ENCODE assay signal across 8 mouse cellular contexts in the genomic region with DNA sequence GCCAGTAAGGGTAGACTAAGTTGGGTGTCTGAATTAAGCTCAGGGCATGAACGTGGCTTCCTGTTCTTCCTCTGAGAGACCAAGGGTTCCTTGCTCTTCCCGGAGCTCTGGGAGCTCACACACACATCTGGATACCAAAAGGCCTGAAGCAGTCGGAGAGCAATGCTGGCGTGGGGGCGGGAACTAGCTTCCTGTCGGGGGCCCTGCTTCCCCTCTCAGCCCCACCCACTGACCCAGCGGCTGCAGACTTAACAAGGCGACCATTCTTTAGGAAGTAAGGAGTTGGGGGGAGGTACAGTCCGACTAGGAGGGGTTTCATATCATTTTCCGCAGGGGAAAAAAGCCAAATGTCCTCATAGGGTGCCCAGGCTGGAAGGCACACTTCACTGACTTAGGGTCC.
DNase-seq lines count a peak whose midpoint lies in the region; ATAC-seq lines count a peak whose summit lies in the region.

No protein-coding gene starts in this region.

- ATAC-seq in midbrain, embryonic 14.5 days (ENCODE audit: low FRiP score, low TSS enrichment) = no peak
- ATAC-seq in midbrain, embryonic 11.5 days (ENCODE audit: low FRiP score) = no peak
- peak; percentile 85 to 89 for ATAC-seq in hematopoietic stem cell, adult 5-6 weeks (replicated peaks in 1 of 2; ENCODE audit: insufficient read depth in 1 of 2, low FRiP score in 2 of 2, low TSS enrichment in 1 of 2, low read depth in 1 of 2, poor library complexity in 2 of 2, severe bottlenecking in 2 of 2)
- peak; percentile 88 for ATAC-seq in limb, embryonic 13.5 days (ENCODE audit: low FRiP score, low read depth)
- ATAC-seq in neural tube, embryonic 11.5 days (ENCODE audit: insufficient read depth, low FRiP score, low TSS enrichment) = no peak
- no peak for ATAC-seq in midbrain, embryonic 13.5 days

- no peak overlapping the region for H3K4me3 ChIP-seq in midbrain, embryonic 14.5 days (replicated peaks; ENCODE audit: low read depth, low read length)
- H3K4me3 ChIP-seq in midbrain, embryonic 11.5 days (ENCODE audit: low read depth, low read length) = no peak overlapping the region
- H3K4me3 ChIP-seq in embryonic facial prominence, embryonic 10.5 days = peak overlapping the region; percentile 19
- peak overlapping the region; percentile 2; the same call in 1 of the 2 replicates for H3K4me3 ChIP-seq in limb, embryonic 13.5 days
- H3K4me3 ChIP-seq in neural tube, embryonic 11.5 days (ENCODE audit: low read depth, low read length) = no peak overlapping the region
- no peak overlapping the region for H3K4me3 ChIP-seq in midbrain, embryonic 13.5 days (replicated peaks)

- WGBS in midbrain, embryonic 14.5 days = 79% methylated on average over 10 of the region's 10 CpGs
- 68% methylated on average over 10 of the region's 10 CpGs for WGBS in midbrain, embryonic 11.5 days
- 20% methylated on average over 10 of the region's 10 CpGs for WGBS in embryonic facial prominence, embryonic 10.5 days
- WGBS in limb, embryonic 13.5 days = 4% methylated on average over 10 of the region's 10 CpGs
- WGBS in neural tube, embryonic 11.5 days = 43% methylated on average over 10 of the region's 10 CpGs
- 76% methylated on average over 10 of the region's 10 CpGs for WGBS in midbrain, embryonic 13.5 days

- H3K9ac ChIP-seq in midbrain, embryonic 14.5 days (replicated peaks; ENCODE audit: low read length) = no peak overlapping the region
- no peak overlapping the region for H3K9ac ChIP-seq in midbrain, embryonic 11.5 days (ENCODE audit: low read length)
- no peak overlapping the region for H3K9ac ChIP-seq in limb, embryonic 13.5 days
- H3K9ac ChIP-seq in neural tube, embryonic 11.5 days (ENCODE audit: low read length) = no peak overlapping the region
- no peak overlapping the region for H3K9ac ChIP-seq in midbrain, embryonic 13.5 days (replicated peaks)

- no peak overlapping the region for H3K27ac ChIP-seq in midbrain, embryonic 14.5 days (replicated peaks; ENCODE audit: low read depth, low read length)
- H3K27ac ChIP-seq in midbrain, embryonic 11.5 days (ENCODE audit: low read depth, low read length) = no peak overlapping the region
- peak overlapping the region; percentile 81 for H3K27ac ChIP-seq in embryonic facial prominence, embryonic 10.5 days (replicated peaks)
- peak overlapping the region; percentile 89 for H3K27ac ChIP-seq in limb, embryonic 13.5 days
- H3K27ac ChIP-seq in neural tube, embryonic 11.5 days (ENCODE audit: low read depth, low read length) = 0 out of 2 replicates have a peak overlapping the region, but pooled peaks have one; percentile 20
- H3K27ac ChIP-seq in midbrain, embryonic 13.5 days = no peak overlapping the region

- DNase-seq in midbrain, embryonic 14.5 days = peak; percentile 23
- DNase-seq in midbrain, embryonic 11.5 days (ENCODE audit: low spot score, missing footprints) = no peak
- DNase-seq in embryonic facial prominence, embryonic 10.5 days (ENCODE audit: low spot score) = peak; percentile 92
- peak; percentile 75 for DNase-seq in neural tube, embryonic 11.5 days (ENCODE audit: low spot score)
- no peak for DNase-seq in frontal cortex, postnatal 25 days (ENCODE audit: low spot score in 2 of 2)

- H3K9me3 ChIP-seq in midbrain, embryonic 14.5 days (ENCODE audit: control insufficient read depth, low read length) = no peaks in the 10 kb centered on the region
- H3K9me3 ChIP-seq in midbrain, embryonic 11.5 days (ENCODE audit: control insufficient read depth, low read length) = no peaks in the 10 kb centered on the region
- peaks cover 5% of the 10 kb centered on the region; the same call in 1 of the 2 replicates for H3K9me3 ChIP-seq in embryonic facial prominence, embryonic 10.5 days
- H3K9me3 ChIP-seq in limb, embryonic 13.5 days = no peaks in the 10 kb centered on the region
- H3K9me3 ChIP-seq in neural tube, embryonic 11.5 days (ENCODE audit: control insufficient read depth, low read length) = no peaks in the 10 kb centered on the region
- H3K9me3 ChIP-seq in midbrain, embryonic 13.5 days = no peaks in the 10 kb centered on the region

- no peak overlapping the region for H3K4me2 ChIP-seq in midbrain, embryonic 14.5 days (ENCODE audit: low read length)
- H3K4me2 ChIP-seq in midbrain, embryonic 11.5 days = no peak overlapping the region
- peak overlapping the region; percentile 40 for H3K4me2 ChIP-seq in limb, embryonic 13.5 days (replicated peaks)
- H3K4me2 ChIP-seq in neural tube, embryonic 11.5 days (ENCODE audit: low read depth) = no peak overlapping the region
- H3K4me2 ChIP-seq in midbrain, embryonic 13.5 days (replicated peaks) = no peak overlapping the region

- H3K36me3 ChIP-seq in midbrain, embryonic 14.5 days (ENCODE audit: control insufficient read depth, insufficient read depth, low read length) = peaks cover 96% of the 10 kb centered on the region
- H3K36me3 ChIP-seq in midbrain, embryonic 11.5 days (ENCODE audit: control insufficient read depth, insufficient read depth, low read length) = peaks cover 45% of the 10 kb centered on the region
- no peaks in the 10 kb centered on the region for H3K36me3 ChIP-seq in embryonic facial prominence, embryonic 10.5 days (replicated peaks)
- peaks cover 96% of the 10 kb centered on the region for H3K36me3 ChIP-seq in limb, embryonic 13.5 days
- H3K36me3 ChIP-seq in neural tube, embryonic 11.5 days (ENCODE audit: control insufficient read depth, insufficient read depth, low read length) = peaks cover 29% of the 10 kb centered on the region
- H3K36me3 ChIP-seq in midbrain, embryonic 13.5 days = peaks cover 99% of the 10 kb centered on the region

- H3K27me3 ChIP-seq in midbrain, embryonic 14.5 days (ENCODE audit: control insufficient read depth, insufficient read depth, low read length) = no peaks in the 10 kb centered on the region
- H3K27me3 ChIP-seq in midbrain, embryonic 11.5 days (ENCODE audit: control insufficient read depth, insufficient read depth, low read length) = no peaks in the 10 kb centered on the region
- no peaks in the 10 kb centered on the region for H3K27me3 ChIP-seq in embryonic facial prominence, embryonic 10.5 days (replicated peaks; ENCODE audit: low read depth, poor library complexity, severe bottlenecking)
- H3K27me3 ChIP-seq in limb, embryonic 13.5 days = no peaks in the 10 kb centered on the region
- H3K27me3 ChIP-seq in neural tube, embryonic 11.5 days (ENCODE audit: control insufficient read depth, insufficient read depth, low read length) = no peaks in the 10 kb centered on the region
- H3K27me3 ChIP-seq in midbrain, embryonic 13.5 days = no peaks in the 10 kb centered on the region

- H3K4me1 ChIP-seq in midbrain, embryonic 14.5 days (ENCODE audit: control insufficient read depth, insufficient read depth, low read length) = no peaks in the 10 kb centered on the region
- no peaks in the 10 kb centered on the region for H3K4me1 ChIP-seq in midbrain, embryonic 11.5 days (ENCODE audit: control insufficient read depth, insufficient read depth, low read length)
- peaks cover 34% of the 10 kb centered on the region for H3K4me1 ChIP-seq in embryonic facial prominence, embryonic 10.5 days
- peaks cover 31% of the 10 kb centered on the region for H3K4me1 ChIP-seq in limb, embryonic 13.5 days
- no peaks in the 10 kb centered on the region for H3K4me1 ChIP-seq in neural tube, embryonic 11.5 days (ENCODE audit: control insufficient read depth, insufficient read depth, low read length)
- no peaks in the 10 kb centered on the region for H3K4me1 ChIP-seq in midbrain, embryonic 13.5 days (replicated peaks)

Comparison
In these comparisons a context has a peak if more than half of its experiments do, and no peak if none do; other contexts are left out.
1. DNase-seq: peak in midbrain, embryonic 14.5 days (single experiment), embryonic facial prominence, embryonic 10.5 days (single experiment) and neural tube, embryonic 11.5 days (single experiment); none in midbrain, embryonic 11.5 days (single experiment) and frontal cortex, postnatal 25 days (0 of 2).
2. ATAC-seq: peak in hematopoietic stem cell, adult 5-6 weeks (2 of 2) and limb, embryonic 13.5 days (single experiment); none in midbrain, embryonic 14.5 days (single experiment), midbrain, embryonic 11.5 days (single experiment), neural tube, embryonic 11.5 days (single experiment) and midbrain, embryonic 13.5 days (single experiment).
3. H3K27ac ChIP-seq: peak in embryonic facial prominence, embryonic 10.5 days (single experiment), limb, embryonic 13.5 days (single experiment) and neural tube, embryonic 11.5 days (single experiment); none in midbrain, embryonic 14.5 days (single experiment), midbrain, embryonic 11.5 days (single experiment) and midbrain, embryonic 13.5 days (single experiment).
4. H3K4me3 ChIP-seq: peak in embryonic facial prominence, embryonic 10.5 days (single experiment) and limb, embryonic 13.5 days (single experiment); none in midbrain, embryonic 14.5 days (single experiment), midbrain, embryonic 11.5 days (single experiment), neural tube, embryonic 11.5 days (single experiment) and midbrain, embryonic 13.5 days (single experiment).